ENCODE assay signal across 12 mouse cellular contexts in genomic region chr10:5867981-5868552, GRCm38 (mm10). TPM values are rescaled to one million over a fixed set of nuclear protein-coding genes. Genes with fewer than 3 reads are reported as not detected.
DNase-seq lines count a peak whose midpoint lies in the region; ATAC-seq and TF ChIP-seq lines count a peak whose summit lies in the region.
"Had no signal": no experiment of that assay in that cellular context is flagged by ENCODE, and none has a peak within 500 bp of the region (broad histone marks: within the 10 kb centered on the region; RNA-seq: fewer than 3 reads in every experiment).

No protein-coding gene starts in this region.

- no peaks in the 10 kb centered on the region for H3K27me3 ChIP-seq in forebrain, embryonic 16.5 days (replicated peaks; ENCODE audit: control insufficient read depth, insufficient read depth, low read length)
- no peaks in the 10 kb centered on the region for H3K27me3 ChIP-seq in neural tube, embryonic 15.5 days (replicated peaks)
- H3K27me3 ChIP-seq in kidney, adult 2 months (replicated peaks; ENCODE audit: control insufficient read depth, insufficient read depth, low read length) = 0 out of 2 replicates have a peak, but pooled peaks cover 1% of the 10 kb centered on the region
- H3K27me3 ChIP-seq: heart, embryonic 13.5 days; midbrain, embryonic 12.5 days had no signal

- H3K36me3 ChIP-seq in forebrain, embryonic 16.5 days (ENCODE audit: control insufficient read depth, insufficient read depth) = no peaks in the 10 kb centered on the region
- no peaks in the 10 kb centered on the region for H3K36me3 ChIP-seq in neural tube, embryonic 15.5 days
- no peaks in the 10 kb centered on the region for H3K36me3 ChIP-seq in kidney, adult 2 months (ENCODE audit: control insufficient read depth, insufficient read depth, low read length)
- H3K36me3 ChIP-seq: heart, embryonic 13.5 days; midbrain, embryonic 12.5 days had no signal

- peak overlapping the region; percentile 42 for H3K4me2 ChIP-seq in forebrain, embryonic 16.5 days (ENCODE audit: low read length)
- H3K4me2 ChIP-seq in neural tube, embryonic 15.5 days = peak overlapping the region; percentile 39
- H3K4me2 ChIP-seq: heart, embryonic 13.5 days; midbrain, embryonic 12.5 days had no signal

- no peak for TF ChIP-seq POLR2A in kidney, adult 2 months (IDR thresholded peaks at IDR 0.05; ENCODE audit: low read depth, low read length)

- no peak overlapping the region for H3K9ac ChIP-seq in forebrain, embryonic 16.5 days (replicated peaks; ENCODE audit: low read depth, low read length)
- no peak overlapping the region for H3K9ac ChIP-seq in neural tube, embryonic 15.5 days (replicated peaks)
- H3K9ac ChIP-seq: heart, embryonic 13.5 days; liver, embryonic 14.5 days; midbrain, embryonic 12.5 days had no signal

- no peak overlapping the region; the same call in none of the 2 replicates for H3K27ac ChIP-seq in forebrain, embryonic 16.5 days (ENCODE audit: low read length)
- H3K27ac ChIP-seq in neural tube, embryonic 15.5 days (replicated peaks) = peak overlapping the region; percentile 73
- no peak overlapping the region for H3K27ac ChIP-seq in kidney, adult 2 months (ENCODE audit: insufficient read depth, low read depth, low read length)
- H3K27ac ChIP-seq: heart, embryonic 13.5 days; liver, embryonic 14.5 days; midbrain, embryonic 12.5 days had no signal

- WGBS in forebrain, embryonic 16.5 days = 27% methylated on average over 11 of the region's 11 CpGs
- 33% methylated on average over 11 of the region's 11 CpGs for WGBS in neural tube, embryonic 15.5 days
- 72% methylated on average over 11 of the region's 11 CpGs for WGBS in kidney, adult 2 months

- no peak for TF ChIP-seq CTCF in kidney, adult 2 months (conservative IDR thresholded peaks at IDR 0.05; ENCODE audit: insufficient read depth, insufficient read length, low read depth, low read length)

- DNase-seq in layer of hippocampus, adult 11-12 months (ENCODE audit: low spot score) = peak; percentile 28
- no peak for DNase-seq in layer of hippocampus, adult 9-10 months (ENCODE audit: low spot score)
- DNase-seq in cerebellum, adult 11-12 months = peak; percentile 31
- DNase-seq in kidney, adult 2 months = no peak
- no peak for DNase-seq in lung, postnatal 4 days
- DNase-seq: kidney, postnatal 14 days; thymus, postnatal 4 days had no signal

- ATAC-seq in forebrain, embryonic 16.5 days = peak; percentile 77
- ATAC-seq in neural tube, embryonic 15.5 days (ENCODE audit: low FRiP score) = peak; percentile 70

- H3K9me3 ChIP-seq in forebrain, embryonic 16.5 days (ENCODE audit: control insufficient read depth, low read length) = no peaks in the 10 kb centered on the region
- no peaks in the 10 kb centered on the region for H3K9me3 ChIP-seq in neural tube, embryonic 15.5 days (replicated peaks)
- H3K9me3 ChIP-seq: heart, embryonic 13.5 days; midbrain, embryonic 12.5 days had no signal

- peak overlapping the region; percentile 9 for H3K4me3 ChIP-seq in forebrain, embryonic 16.5 days (replicated peaks; ENCODE audit: low read length)
- no peak overlapping the region for H3K4me3 ChIP-seq in neural tube, embryonic 15.5 days (replicated peaks)
- no peak overlapping the region for H3K4me3 ChIP-seq in kidney, adult 2 months (ENCODE audit: insufficient read depth, low read depth, low read length)
- H3K4me3 ChIP-seq: heart, embryonic 13.5 days; midbrain, embryonic 12.5 days had no signal

- H3K4me1 ChIP-seq in forebrain, embryonic 16.5 days (replicated peaks; ENCODE audit: control insufficient read depth, insufficient read depth, low read length) = peaks cover 12% of the 10 kb centered on the region
- peaks cover 14% of the 10 kb centered on the region for H3K4me1 ChIP-seq in neural tube, embryonic 15.5 days
- H3K4me1 ChIP-seq in kidney, adult 2 months (ENCODE audit: control insufficient read depth, insufficient read depth, low read length) = no peaks in the 10 kb centered on the region
- H3K4me1 ChIP-seq: heart, embryonic 13.5 days; midbrain, embryonic 12.5 days had no signal

RNA-seq across cellular contexts. Expression of gene Mtrf1l, which starts 44.4 kb away (rescaled TPM):
- 10.1 and 12.0 TPM in 2 replicates for polyA plus RNA-seq in forebrain, embryonic 16.5 days (2015; fragmentation: Nextera tagmentation; extraction: Ambion mirVana)
- polyA plus RNA-seq in neural tube, embryonic 15.5 days (2015; fragmentation: Nextera tagmentation; extraction: Ambion mirVana) = 12.1 and 12.3 TPM in 2 replicates
- 1.7 and 2.4 TPM in 2 replicates for polyA plus RNA-seq in kidney, adult 2 months (2012; rRNA removed)

RNA-seq across cellular contexts. Expression of gene Rgs17, which starts 54.1 kb away (rescaled TPM):
- 14.0 and 19.5 TPM in 2 replicates for polyA plus RNA-seq in forebrain, embryonic 16.5 days (2015; fragmentation: Nextera tagmentation; extraction: Ambion mirVana)
- 29.7 and 31.0 TPM in 2 replicates for polyA plus RNA-seq in neural tube, embryonic 15.5 days (2015; fragmentation: Nextera tagmentation; extraction: Ambion mirVana)
- polyA plus RNA-seq in kidney, adult 2 months (2012; rRNA removed) = 0.03 and 0.05 TPM in 2 replicates

Comparison
In these comparisons a context has a peak if more than half of its experiments do, and no peak if none do; other contexts are left out.
1. DNase-seq: peak in layer of hippocampus, adult 11-12 months (single experiment) and cerebellum, adult 11-12 months (single experiment); none in layer of hippocampus, adult 9-10 months (single experiment), kidney, adult 2 months (single experiment) and lung, postnatal 4 days (0 of 2).
2. RNA of gene Rgs17, which starts 54.1 kb away (polyA plus RNA-seq): 29.7 to 31.0 TPM in neural tube, embryonic 15.5 days and 14.0 to 19.5 TPM in forebrain, embryonic 16.5 days; 0.03 to 0.05 TPM in kidney, adult 2 months; every median in the first group is over 10 times any median in the second.